Comparison of ENCODE assay signal across 8 mouse cellular contexts in the genomic region with DNA sequence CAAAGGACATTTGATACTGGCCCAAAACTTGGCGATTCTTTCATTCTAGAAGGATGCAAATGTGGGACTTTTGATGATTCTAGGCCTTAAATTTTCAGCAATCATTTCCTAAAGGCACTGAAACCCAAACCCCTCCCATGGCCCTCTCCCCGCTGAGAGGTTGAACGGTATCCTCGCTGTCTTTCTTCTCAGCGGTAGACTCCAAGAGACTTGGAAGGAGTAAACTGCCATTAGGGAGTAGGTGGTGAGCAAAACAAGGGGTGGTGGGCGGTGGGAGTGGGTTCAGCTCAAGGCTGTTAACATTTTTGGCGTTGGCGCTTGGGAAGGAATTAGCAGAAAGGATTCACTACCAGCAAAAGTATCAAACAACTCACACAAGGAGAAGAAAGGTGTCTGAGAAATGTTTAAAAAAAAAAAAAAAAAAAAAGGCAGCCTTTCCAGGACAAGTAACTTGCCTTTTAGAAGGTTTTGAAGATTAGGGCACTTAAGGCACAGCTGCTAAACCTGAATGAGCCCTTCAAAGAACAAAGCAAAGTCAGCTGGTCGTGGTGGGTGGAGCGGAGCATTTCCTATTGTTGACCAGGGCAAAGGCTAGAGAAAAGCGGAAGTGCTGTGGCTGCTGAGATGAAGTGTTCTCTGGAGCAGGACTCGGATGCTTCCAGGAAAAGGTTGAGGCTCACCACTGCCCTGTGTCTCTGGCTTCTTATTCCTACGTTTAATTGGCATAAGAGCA. TPM values are rescaled to one million over a fixed set of nuclear protein-coding genes. Genes with fewer than 3 reads are reported as not detected.
DNase-seq lines count a peak whose midpoint lies in the region; ATAC-seq and TF ChIP-seq lines count a peak whose summit lies in the region.

No protein-coding gene starts in this region.

- H3K4me2 ChIP-seq in liver, embryonic 14.5 days (ENCODE audit: low read depth), result peak overlapping the region; percentile 26

- H3K9me3 ChIP-seq in liver, embryonic 14.5 days (ENCODE audit: control insufficient read depth, low read length), result no peaks in the 10 kb centered on the region

- TF ChIP-seq EP300 in liver, embryonic 14.5 days (IDR thresholded peaks at IDR 0.05; ENCODE audit: low read depth), result no peak

- H3K36me3 ChIP-seq in liver, embryonic 14.5 days (replicated peaks; ENCODE audit: control insufficient read depth, insufficient read depth, low read depth), result no peaks in the 10 kb centered on the region

- peak overlapping the region; percentile 40 for H3K4me3 ChIP-seq in gastrocnemius, adult 2 months
- no peak overlapping the region for H3K4me3 ChIP-seq in liver, embryonic 14.5 days (ENCODE audit: insufficient read depth in 1 of 2, low read depth in 2 of 2, low read length in 2 of 2)

- no peak for TF ChIP-seq CTCF in gastrocnemius, adult 2 months (IDR thresholded peaks at IDR 0.05)
- TF ChIP-seq CTCF in liver, embryonic 14.5 days (IDR thresholded peaks at IDR 0.05; ENCODE audit: low read depth), result no peak

- DNase-seq in testis, postnatal 14 days (ENCODE audit: low spot score), result peak; percentile 45
- no peak for DNase-seq in testis, postnatal 10 days (ENCODE audit: low spot score)
- DNase-seq in gastrocnemius, adult 2 months, result peak; percentile 59
- DNase-seq in induced T-regulatory cell, adult 2 months (ENCODE audit: low read depth), result peak; percentile 44
- DNase-seq in liver, embryonic 14.5 days (ENCODE audit: low read depth in 3 of 3, low spot score in 3 of 3), result no peak
- DNase-seq in natural killer cell, adult 2 months (ENCODE audit: low spot score in 2 of 2), result peak; percentile 49 to 78
- no peak for DNase-seq in cerebellum, postnatal 25 days
- no peak for DNase-seq in ovary, postnatal 14 days (ENCODE audit: low spot score)

- H3K27me3 ChIP-seq in liver, embryonic 14.5 days (ENCODE audit: control insufficient read depth, insufficient read depth, low read length), result no peaks in the 10 kb centered on the region; the same call in 1 of the 2 replicates

- no peak for ATAC-seq in liver, embryonic 14.5 days (ENCODE audit: insufficient read depth)

- 11% methylated on average over 13 of the region's 13 CpGs for WGBS in liver, embryonic 14.5 days (ENCODE audit: insufficient replicate concordance)

- H3K9ac ChIP-seq in liver, embryonic 14.5 days (replicated peaks), result no peak overlapping the region

- intact Hi-C loops in gastrocnemius, adult 2 months (cut with DNase I), result no loop called here

- peaks cover 3 to 12% of the 10 kb centered on the region in 2 experiments; a peak in 2 of 4 replicates for H3K4me1 ChIP-seq in liver, embryonic 14.5 days (replicated peaks; ENCODE audit: control insufficient read depth in 2 of 2, insufficient read depth in 2 of 2, low read length in 1 of 2)

- peak overlapping the region; percentile 85 for H3K27ac ChIP-seq in gastrocnemius, adult 2 months
- no peak overlapping the region for H3K27ac ChIP-seq in liver, embryonic 14.5 days

RNA-seq across cellular contexts. Expression of gene Hspa8, which starts 17.0 kb away (rescaled TPM):
- total RNA-seq in gastrocnemius, adult 2 months (2021), result 1,000 to 10,000 TPM; 1,297 to 1,609 TPM
- 1,333 and 1,529 TPM in 2 replicates for polyA plus RNA-seq in liver, embryonic 14.5 days (2012; rRNA removed)
- 1,148 and 1,204 TPM in 2 replicates for polyA plus RNA-seq in liver, embryonic 14.5 days (2014; fragmentation: Nextera tagmentation; extraction: Ambion mirVana)

Comparison
In these comparisons a context has a peak if more than half of its experiments do, and no peak if none do; other contexts are left out.
1. DNase-seq: peak in testis, postnatal 14 days (single experiment), gastrocnemius, adult 2 months (single experiment), induced T-regulatory cell, adult 2 months (single experiment) and natural killer cell, adult 2 months (2 of 2); none in testis, postnatal 10 days (single experiment), liver, embryonic 14.5 days (0 of 3), cerebellum, postnatal 25 days (0 of 2) and ovary, postnatal 14 days (single experiment).